Mouse (Mus musculus): ENCODE measurements at regions not wholly inside any gene's neighbourhood (a gene's known extent, or its start where the extent isn't known, plus 50 kb on each side); places are given as distances from the start of the nearest gene placed in this dataset.

- no peak for DNase-seq (ENCODE audit: low spot score in 2 of 2)
These were observed 144.4 kb upstream of the A230072I06Rik start for GRCm38 (mm10) chr8:12134200-12134599.

GRCm38 (mm10) chr8:12135392-12136177 is 143.0 kb upstream of the A230072I06Rik start:
- DNase-seq (ENCODE audit: low spot score in 2 of 2) = peak in 1 of 2 experiments; percentile 21

- no peak for DNase-seq (ENCODE audit: low spot score in 2 of 2)
These were observed 142.5 kb upstream of the A230072I06Rik start for GRCm38 (mm10) chr8:12136178-12136455.

- no peak for DNase-seq (ENCODE audit: low spot score in 2 of 2)
These were observed 141.1 kb upstream of the A230072I06Rik start for GRCm38 (mm10) chr8:12137496-12137895.

- no peak for DNase-seq (ENCODE audit: low spot score in 2 of 2)
These were observed 140.7 kb upstream of the A230072I06Rik start for GRCm38 (mm10) chr8:12137913-12138312.

GRCm38 (mm10) chr8:12151679-12152078 is 126.9 kb upstream of the A230072I06Rik start:
- no peak for DNase-seq (ENCODE audit: low spot score in 2 of 2)

- DNase-seq (ENCODE audit: low spot score in 2 of 2) = no peak
These were observed 125.8 kb upstream of the A230072I06Rik start for GRCm38 (mm10) chr8:12152825-12153224.

- DNase-seq (ENCODE audit: low spot score in 2 of 2) = no peak
These were observed 121.7 kb upstream of the A230072I06Rik start for GRCm38 (mm10) chr8:12156893-12157292.

- no peak for DNase-seq (ENCODE audit: low spot score in 2 of 2)
These were observed 120.4 kb upstream of the A230072I06Rik start for GRCm38 (mm10) chr8:12158188-12158587.

- no peak for DNase-seq (ENCODE audit: low spot score in 2 of 2)
These were observed 115.5 kb upstream of the A230072I06Rik start for GRCm38 (mm10) chr8:12162921-12163705.

GRCm38 (mm10) chr8:12165487-12166152 is 113.0 kb upstream of the A230072I06Rik start:
- DNase-seq (ENCODE audit: low spot score in 2 of 2) = peak; percentile 21 to 32

GRCm38 (mm10) chr8:12171788-12172187 is 106.8 kb upstream of the A230072I06Rik start:
- DNase-seq (ENCODE audit: low spot score in 2 of 2) = no peak

- DNase-seq (ENCODE audit: low spot score in 2 of 2) = no peak
These were observed 103.1 kb upstream of the A230072I06Rik start for GRCm38 (mm10) chr8:12175496-12175895.

- no peak for DNase-seq (ENCODE audit: low spot score in 2 of 2)
These were observed 94.0 kb upstream of the A230072I06Rik start for GRCm38 (mm10) chr8:12184666-12185065.

GRCm38 (mm10) chr8:12187366-12187765 is 91.3 kb upstream of the A230072I06Rik start:
- DNase-seq (ENCODE audit: low spot score in 2 of 2) = no peak

GRCm38 (mm10) chr8:12188451-12188850 is 90.2 kb upstream of the A230072I06Rik start:
- DNase-seq (ENCODE audit: low spot score in 2 of 2) = no peak

- no peak for DNase-seq (ENCODE audit: low spot score in 2 of 2)
These were observed 89.7 kb upstream of the A230072I06Rik start for GRCm38 (mm10) chr8:12188960-12189359.

GRCm38 (mm10) chr8:12192006-12192405 is 86.6 kb upstream of the A230072I06Rik start:
- DNase-seq (ENCODE audit: low spot score in 2 of 2) = peak in 1 of 2 experiments; percentile 16

GRCm38 (mm10) chr8:12205909-12206308 is 72.7 kb upstream of the A230072I06Rik start:
- DNase-seq (ENCODE audit: low spot score in 2 of 2) = no peak

GRCm38 (mm10) chr8:12207412-12207811 is 71.2 kb upstream of the A230072I06Rik start:
- no peak for DNase-seq (ENCODE audit: low spot score in 2 of 2)

GRCm38 (mm10) chr8:12213774-12214173 is 64.8 kb upstream of the A230072I06Rik start:
- no peak for DNase-seq (ENCODE audit: low spot score in 2 of 2)

Data from layer of hippocampus, postnatal 14 days (tissue).